Mouse (Mus musculus) limb, embryonic 12.5 days (tissue): ENCODE data around the gene Zdhhc21. TPM values are rescaled to one million over a fixed set of nuclear protein-coding genes. Genes with fewer than 3 reads are reported as not detected.

Experiments
- ATAC-seq: fragments of 200-750 bp; cut with Nextera tagmentation; 2 replicates; pipeline ENCODE4 v1.8.0; 2017; ENCODE audit warnings: low read depth, moderate TSS enrichment; ENCODE audit not compliant: insufficient number of reproducible peaks, insufficient read depth, low FRiP score, low TSS enrichment
- H3K27ac ChIP-seq: fragments of 300-500 bp; sonication (generic); 2 replicates; pipeline ENCODE4 v1.5.1; 2016; ENCODE audit warnings: mild to moderate bottlenecking, moderate library complexity
- H3K27me3 ChIP-seq: fragments of 300-500 bp; sonication (generic); 2 replicates; pipeline ENCODE4 v1.6.1; 2016; ENCODE audit warnings: mild to moderate bottlenecking, moderate library complexity
- H3K36me3 ChIP-seq: fragments of 300-500 bp; sonication (generic); 2 replicates; pipeline ENCODE4 v1.6.1; 2016; ENCODE audit warnings: mild to moderate bottlenecking, moderate library complexity
- H3K4me1 ChIP-seq: fragments of 300-500 bp; sonication (generic); replicated peaks from 2 replicates; pipeline ENCODE4 v1.6.1; 2016
- H3K4me2 ChIP-seq: fragments of 300-500 bp; sonication (generic); 2 replicates; pipeline ENCODE4 v1.6.1; 2016; ENCODE audit warnings: mild to moderate bottlenecking, moderate library complexity
- H3K4me3 ChIP-seq: fragments of 300-500 bp; sonication (generic); replicated peaks from 2 replicates; pipeline ENCODE4 v1.5.1; 2016; ENCODE audit warnings: mild to moderate bottlenecking
- H3K9ac ChIP-seq: fragments of 300-500 bp; sonication (generic); replicated peaks from 2 replicates; pipeline ENCODE4 v1.6.1; 2016; ENCODE audit warnings: mild to moderate bottlenecking, moderate library complexity
- H3K9me3 ChIP-seq: fragments of 300-500 bp; sonication (generic); 2 replicates; pipeline ENCODE4 v1.6.1; 2016; ENCODE audit warnings: mild to moderate bottlenecking, moderate library complexity
- WGBS: fragments of 180-500 bp; shearing (Covaris S2); methylation state at CpG from one replicate; pipeline ENCODE4 v1.1.7; 2016; 5-methylcytosine and 5-hydroxymethylcytosine counted together
- polyA plus RNA-seq: library from polyadenylated mRNA; unstranded; fragments of >200 nt; fragmentation: Nextera tagmentation; extraction: Ambion mirVana; gene quantifications from 2 replicates; pipeline ENCODE4 v1.2.1, GENCODE M21; 2016

Gene Zdhhc21
- polyA plus RNA-seq, 1 experiment from 2014 or later: 13.3 TPM

DNA sequence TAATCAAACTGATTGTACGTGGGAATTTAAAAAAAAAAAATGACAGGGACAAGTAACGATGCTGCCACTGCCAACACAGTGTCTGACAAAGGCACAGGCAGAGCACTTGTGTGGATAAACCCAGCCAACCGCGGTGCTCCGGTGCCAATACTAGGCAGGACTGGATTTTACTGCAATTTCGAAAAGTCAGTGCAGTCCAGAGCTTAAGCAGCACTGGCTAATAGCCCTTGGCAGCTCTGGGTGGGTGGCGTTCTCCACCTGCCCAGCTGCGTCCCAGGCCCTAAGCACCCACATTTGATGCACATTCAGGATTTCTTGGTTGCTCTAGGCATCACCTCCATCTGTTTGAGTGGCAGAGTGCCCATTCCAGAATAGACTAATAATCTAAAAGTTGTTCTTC lies 3.6 kb upstream of the Zdhhc21 start:
- H3K36me3 ChIP-seq: no peaks in the 10 kb centered on the region
- no peaks in the 10 kb centered on the region for H3K9me3 ChIP-seq
- no peak overlapping the region for H3K9ac ChIP-seq
- no peak overlapping the region for H3K4me2 ChIP-seq
- no peaks in the 10 kb centered on the region for H3K27me3 ChIP-seq
- H3K4me3 ChIP-seq: no peak overlapping the region
- H3K4me1 ChIP-seq: peaks cover 10% of the 10 kb centered on the region
- no peak overlapping the region for H3K27ac ChIP-seq
- 90% methylated on average over 8 of the region's 8 CpGs for WGBS
- ATAC-seq: no peak

DNA sequence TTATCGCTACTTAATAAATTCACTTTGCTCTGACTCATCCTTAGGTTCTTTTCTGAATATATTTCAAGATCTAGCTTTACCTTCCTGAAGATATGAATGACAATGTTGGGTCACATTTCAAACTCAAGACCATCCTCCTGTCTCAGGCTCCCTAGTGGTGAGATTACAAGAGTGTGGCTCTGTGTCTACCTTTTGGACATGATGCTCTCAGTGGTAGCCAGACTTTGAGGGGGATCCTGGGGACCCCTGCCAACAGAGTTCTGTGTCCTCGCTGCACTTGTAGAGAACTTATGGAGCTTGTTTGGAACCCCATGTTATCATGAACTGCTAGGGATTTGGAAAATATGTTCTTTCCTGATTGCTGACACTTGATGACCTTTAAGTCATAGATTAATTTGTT lies 1.7 kb upstream of the Zdhhc21 start:
- H3K27ac ChIP-seq: no peak overlapping the region
- no peak for ATAC-seq
- 86% methylated on average over 2 of the region's 2 CpGs for WGBS
- no peak overlapping the region for H3K9ac ChIP-seq
- peaks cover 11% of the 10 kb centered on the region for H3K4me1 ChIP-seq
- no peaks in the 10 kb centered on the region for H3K36me3 ChIP-seq
- no peaks in the 10 kb centered on the region for H3K27me3 ChIP-seq
- no peak overlapping the region for H3K4me2 ChIP-seq
- H3K4me3 ChIP-seq: no peak overlapping the region
- no peaks in the 10 kb centered on the region for H3K9me3 ChIP-seq

DNA sequence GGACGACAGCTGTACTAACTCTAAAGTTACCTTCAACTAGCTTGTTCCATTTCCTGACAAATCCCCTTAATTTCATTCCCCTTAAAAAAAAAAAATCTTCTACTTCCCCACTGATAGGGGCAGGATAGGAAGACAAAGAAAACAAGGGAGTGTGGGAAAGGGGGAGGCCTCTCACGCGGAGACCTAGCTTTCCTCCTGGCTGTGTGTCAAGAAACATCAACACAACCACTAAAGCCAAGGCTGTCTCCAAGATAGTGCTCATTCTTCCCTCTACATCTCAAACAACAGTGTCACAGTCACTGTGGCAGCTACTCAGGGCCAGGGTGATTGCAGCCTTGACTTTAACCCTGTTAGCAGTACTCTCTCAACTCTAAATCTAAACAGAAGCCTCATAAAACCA lies 808 bp upstream of the Zdhhc21 start:
- no peaks in the 10 kb centered on the region for H3K27me3 ChIP-seq
- WGBS: 60% methylated on average over 3 of the region's 3 CpGs

DNA sequence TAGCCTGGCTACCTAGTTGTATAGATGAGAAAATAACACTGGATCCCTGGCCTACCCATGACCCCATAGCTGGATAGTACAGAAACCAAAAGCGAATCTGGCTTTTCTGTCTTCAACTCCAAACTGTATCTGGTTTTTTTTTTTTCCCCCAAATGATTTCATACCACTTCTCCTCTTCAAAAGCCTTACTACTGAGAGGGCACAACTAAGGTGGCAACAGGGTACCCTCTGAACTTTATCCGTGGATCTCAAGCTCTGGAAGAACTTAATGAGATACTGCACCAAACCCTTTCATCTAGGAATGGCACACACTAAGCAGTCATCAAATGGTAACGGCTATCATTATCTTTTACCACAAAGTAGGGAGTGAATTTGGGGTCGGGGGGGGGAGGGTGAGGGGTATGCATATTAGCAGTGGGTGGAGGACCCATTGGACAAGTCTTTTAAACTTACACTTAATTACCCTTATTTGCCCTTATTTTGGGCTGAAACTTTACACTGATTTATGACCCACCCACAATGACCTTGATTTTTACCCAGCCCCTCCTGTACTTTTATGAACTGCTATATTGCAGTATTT lies 1.2 kb downstream of the Zdhhc21 start:
- H3K4me1 ChIP-seq: peaks cover 11% of the 10 kb centered on the region
- H3K36me3 ChIP-seq: no peaks in the 10 kb centered on the region
- peak overlapping the region; percentile 85 for H3K9ac ChIP-seq
- WGBS: 27% methylated on average over 4 of the region's 4 CpGs
- peak overlapping the region; percentile 82 for H3K4me2 ChIP-seq
- H3K9me3 ChIP-seq: no peaks in the 10 kb centered on the region
- H3K27me3 ChIP-seq: no peaks in the 10 kb centered on the region
- H3K4me3 ChIP-seq: peak overlapping the region; percentile 86
- H3K27ac ChIP-seq: no peak overlapping the region
- ATAC-seq: no peak

More for the DNA sequence above, 808 bp upstream of the Zdhhc21 start:
- H3K36me3 ChIP-seq: no peaks in the 10 kb centered on the region
- H3K4me3 ChIP-seq: no peak overlapping the region
- no peak overlapping the region for H3K4me2 ChIP-seq
- H3K9ac ChIP-seq: no peak overlapping the region
- no peaks in the 10 kb centered on the region for H3K9me3 ChIP-seq
- H3K4me1 ChIP-seq: peaks cover 11% of the 10 kb centered on the region
- H3K27ac ChIP-seq: no peak overlapping the region
- no peak for ATAC-seq

DNA sequence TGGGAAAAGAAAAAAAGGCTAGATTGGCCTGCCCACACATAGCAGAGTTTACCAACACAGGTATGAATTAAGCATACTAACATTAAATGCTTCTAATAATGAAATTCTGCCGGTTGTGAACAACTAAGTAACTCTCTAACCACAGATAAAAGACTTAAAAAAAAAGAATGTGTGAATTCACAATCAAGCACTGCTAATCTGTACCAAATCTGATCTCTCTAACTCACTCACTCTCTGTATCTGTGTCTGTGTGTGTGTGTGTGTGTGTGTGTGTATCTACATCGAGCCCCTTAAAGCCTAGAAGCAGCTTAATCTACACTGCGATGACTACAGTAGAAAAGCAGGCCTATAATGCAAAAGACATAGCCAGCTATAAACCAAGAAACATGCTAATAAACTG lies 2.8 kb downstream of the Zdhhc21 start:
- ATAC-seq: no peak
- H3K27ac ChIP-seq: no peak overlapping the region
- H3K4me3 ChIP-seq: no peak overlapping the region
- 88% methylated on average over 3 of the region's 3 CpGs for WGBS
- H3K27me3 ChIP-seq: no peaks in the 10 kb centered on the region
- H3K9me3 ChIP-seq: no peaks in the 10 kb centered on the region
- no peaks in the 10 kb centered on the region; the same call in 1 of the 2 replicates for H3K36me3 ChIP-seq
- H3K4me2 ChIP-seq: no peak overlapping the region
- no peak overlapping the region for H3K9ac ChIP-seq
- H3K4me1 ChIP-seq: peaks cover 11% of the 10 kb centered on the region

DNA sequence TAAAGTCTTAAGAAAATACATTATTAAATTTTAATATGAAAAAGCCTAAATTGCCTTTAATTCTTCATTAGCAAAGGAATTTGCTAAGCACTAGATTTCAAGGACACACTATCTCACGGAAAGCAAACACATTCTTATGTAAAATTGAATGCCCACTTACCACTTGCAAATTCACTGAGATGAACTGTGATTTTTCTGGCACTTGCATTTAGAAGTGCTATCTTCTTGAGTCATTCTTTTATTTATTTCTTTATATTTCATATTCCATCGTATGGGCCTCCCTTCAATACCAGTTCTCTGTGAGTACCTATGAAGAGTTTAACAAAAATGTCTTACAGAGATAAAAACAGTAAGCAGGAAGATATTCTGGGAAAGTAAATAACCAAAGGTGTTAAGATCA lies 5.9 kb downstream of the Zdhhc21 start:
- ATAC-seq: no peak
- WGBS: 91% methylated on average over 2 of the region's 2 CpGs

DNA sequence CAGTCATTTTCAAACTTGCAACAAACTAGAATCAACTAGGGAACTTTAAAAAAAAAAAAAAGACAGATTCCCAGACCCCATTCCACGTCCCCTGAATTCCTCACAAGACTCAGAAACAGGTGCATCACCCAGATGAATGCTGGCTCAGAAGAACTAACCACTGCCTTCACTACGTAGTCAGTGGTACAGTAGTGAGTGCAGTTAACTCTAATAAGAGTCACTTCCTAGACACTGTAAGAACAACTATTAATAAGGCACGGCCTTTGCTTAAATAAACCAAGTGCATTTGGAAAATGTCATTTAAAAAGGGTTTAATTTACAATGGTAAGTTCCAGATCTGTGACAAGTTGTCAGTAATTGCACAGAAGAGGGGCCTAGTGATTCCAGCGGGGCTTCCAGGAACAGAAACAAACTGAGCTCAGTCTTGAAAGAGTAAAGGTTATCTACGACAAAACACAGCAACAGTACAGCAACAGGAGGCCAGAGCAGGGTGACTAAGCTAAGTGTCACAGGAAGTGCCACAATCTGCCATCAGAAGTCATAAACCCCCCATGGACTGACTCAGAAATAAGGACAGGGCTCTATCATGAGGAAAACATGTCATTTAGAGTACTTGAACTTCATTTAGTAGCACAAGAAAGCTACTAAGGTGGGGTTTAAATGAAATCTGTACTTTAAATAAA lies 11.1 kb downstream of the Zdhhc21 start:
- H3K36me3 ChIP-seq: peaks cover 14% of the 10 kb centered on the region

More for the DNA sequence above, 5.9 kb downstream of the Zdhhc21 start:
- Histone ChIP-seq H3K9ac (no peak overlapping the region), H3K4me3 (no peak overlapping the region), H3K27ac (no peak overlapping the region), H3K9me3 (no peaks in the 10 kb centered on the region), H3K4me2 (no peak overlapping the region), H3K4me1 (peaks cover 7% of the 10 kb centered on the region; the same call in 1 of the 2 replicates), H3K27me3 (no peaks in the 10 kb centered on the region), H3K36me3 (no peaks in the 10 kb centered on the region; the same call in 1 of the 2 replicates)

DNA sequence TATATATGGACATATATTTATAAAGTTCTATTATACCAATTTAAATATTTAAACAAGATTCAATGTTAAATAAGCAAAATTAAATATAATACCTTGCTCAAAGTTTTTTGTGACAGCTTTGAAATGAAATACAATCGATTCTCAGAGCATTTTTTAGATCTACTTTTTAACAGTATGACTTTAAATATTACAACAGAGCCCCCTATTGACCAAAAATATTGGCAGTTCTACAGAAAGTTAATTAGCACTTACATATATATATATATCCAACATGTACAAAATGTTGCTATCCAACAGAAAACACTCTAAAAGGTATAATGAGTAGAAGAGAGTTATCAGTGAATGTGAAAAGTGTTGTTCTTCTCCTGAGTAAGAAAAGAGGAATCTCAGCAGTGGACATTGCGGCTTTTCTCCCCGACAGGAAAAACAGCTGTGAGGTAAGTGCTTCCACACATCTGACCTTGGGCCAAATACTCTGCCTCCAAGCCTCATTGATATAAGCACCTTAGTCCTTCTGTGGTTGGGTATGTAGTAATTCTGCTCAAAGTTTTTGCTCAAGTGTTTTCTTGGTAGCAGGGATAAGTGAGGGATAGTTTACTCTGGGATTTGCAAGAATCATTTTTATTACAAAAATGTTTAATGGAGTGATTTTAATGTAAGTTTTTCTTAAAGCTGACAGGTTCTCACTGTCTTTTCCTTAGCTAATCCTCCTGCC lies 22.1 kb downstream of the Zdhhc21 start:
- H3K4me1 ChIP-seq: no peaks in the 10 kb centered on the region
- H3K9me3 ChIP-seq: no peaks in the 10 kb centered on the region
- no peak for ATAC-seq
- no peaks in the 10 kb centered on the region for H3K27me3 ChIP-seq
- no peak overlapping the region for H3K9ac ChIP-seq
- no peak overlapping the region for H3K4me3 ChIP-seq
- WGBS: 70% methylated on average over 3 of the region's 3 CpGs
- H3K36me3 ChIP-seq: peaks cover 41% of the 10 kb centered on the region
- H3K4me2 ChIP-seq: no peak overlapping the region
- no peak overlapping the region for H3K27ac ChIP-seq

More for the DNA sequence above, 11.1 kb downstream of the Zdhhc21 start:
- no peak for ATAC-seq
- Histone ChIP-seq H3K27me3 (no peaks in the 10 kb centered on the region), H3K4me2 (no peak overlapping the region), H3K27ac (no peak overlapping the region), H3K9me3 (no peaks in the 10 kb centered on the region), H3K4me3 (no peak overlapping the region), H3K4me1 (peaks cover 3% of the 10 kb centered on the region; the same call in 1 of the 2 replicates), H3K9ac (no peak overlapping the region)
- 46% methylated on average over 5 of the region's 5 CpGs for WGBS

DNA sequence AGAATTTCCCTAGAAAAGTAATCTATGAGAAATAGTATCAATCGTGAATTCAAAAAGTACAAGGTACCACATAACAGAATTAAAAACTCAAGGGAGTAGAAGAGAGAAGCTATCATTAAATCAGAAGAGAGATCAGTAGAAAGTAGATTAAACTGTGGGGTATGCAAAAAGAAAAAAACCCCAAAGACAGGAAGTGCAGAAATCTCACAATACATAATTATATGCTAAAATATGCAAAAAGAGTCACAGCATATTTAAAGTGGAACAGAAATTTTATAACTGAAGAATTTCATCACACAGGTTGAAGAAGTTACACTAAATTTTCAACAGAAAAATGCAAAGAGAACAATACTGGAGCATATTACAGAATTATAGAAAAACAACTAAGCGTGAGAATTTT lies 28.6 kb downstream of the Zdhhc21 start:
- no peak overlapping the region for H3K9ac ChIP-seq
- H3K27ac ChIP-seq: no peak overlapping the region
- no peaks in the 10 kb centered on the region for H3K27me3 ChIP-seq
- H3K9me3 ChIP-seq: no peaks in the 10 kb centered on the region
- H3K4me1 ChIP-seq: no peaks in the 10 kb centered on the region
- peaks cover 23% of the 10 kb centered on the region for H3K36me3 ChIP-seq
- H3K4me3 ChIP-seq: no peak overlapping the region
- H3K4me2 ChIP-seq: no peak overlapping the region
- no peak for ATAC-seq
- WGBS: 91% methylated on average over 2 of the region's 2 CpGs

DNA sequence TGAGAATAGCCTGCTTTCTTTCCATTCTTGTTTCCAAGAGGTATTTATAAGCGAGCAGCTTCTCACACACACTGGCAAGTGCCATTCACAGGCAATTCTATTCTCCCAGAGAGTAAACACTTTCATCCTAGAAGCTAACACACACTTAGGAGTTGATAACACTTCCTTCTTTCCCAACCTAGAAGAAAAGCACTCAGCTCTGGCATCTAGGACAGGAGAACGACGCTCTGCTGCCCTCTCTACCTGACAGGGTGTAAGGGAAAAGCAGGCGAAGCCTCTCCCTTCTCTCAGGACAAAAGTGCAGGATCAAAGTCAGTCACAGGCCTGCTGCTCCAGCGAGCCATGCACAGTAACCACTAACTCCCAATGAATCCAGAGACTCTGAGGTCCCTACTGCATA lies 30.3 kb downstream of the Zdhhc21 start:
- peaks cover 15% of the 10 kb centered on the region; the same call in 1 of the 2 replicates for H3K36me3 ChIP-seq
- H3K4me1 ChIP-seq: no peaks in the 10 kb centered on the region
- no peak overlapping the region for H3K4me2 ChIP-seq
- no peaks in the 10 kb centered on the region for H3K9me3 ChIP-seq
- H3K27ac ChIP-seq: no peak overlapping the region
- H3K27me3 ChIP-seq: no peaks in the 10 kb centered on the region
- no peak for ATAC-seq
- no peak overlapping the region for H3K4me3 ChIP-seq
- 33% methylated on average over 5 of the region's 5 CpGs for WGBS
- H3K9ac ChIP-seq: no peak overlapping the region

DNA sequence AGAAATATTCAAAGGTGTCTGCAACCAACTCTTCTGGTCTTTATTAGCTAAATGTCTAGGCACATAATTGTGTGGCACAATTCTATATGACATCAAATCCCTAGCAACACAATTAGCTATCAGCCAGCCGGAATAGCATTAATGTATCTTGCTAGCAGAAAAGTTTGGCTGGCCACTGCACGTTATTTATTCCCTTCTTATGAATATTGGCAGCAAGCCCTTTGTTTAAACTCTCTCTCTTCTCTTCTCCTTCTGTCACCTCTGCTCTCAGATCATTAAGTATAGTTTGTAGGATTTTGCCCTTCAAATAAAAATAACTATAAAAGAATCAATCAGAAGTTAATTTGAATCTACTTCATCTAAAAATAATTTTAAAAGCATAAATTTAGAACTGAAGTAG lies 32.8 kb downstream of the Zdhhc21 start:
- no peaks in the 10 kb centered on the region for H3K27me3 ChIP-seq
- whole genome bisulfite sequencing: 85% methylated on average over 2 of the region's 2 CpGs
- H3K27ac ChIP-seq: no peak overlapping the region
- peaks cover 6% of the 10 kb centered on the region; the same call in 1 of the 2 replicates for H3K36me3 ChIP-seq
- H3K4me2 ChIP-seq: no peak overlapping the region
- H3K9ac ChIP-seq: no peak overlapping the region
- no peak overlapping the region for H3K4me3 ChIP-seq
- H3K9me3 ChIP-seq: no peaks in the 10 kb centered on the region
- ATAC-seq: no peak
- H3K4me1 ChIP-seq: no peaks in the 10 kb centered on the region
